In the genomic region with DNA sequence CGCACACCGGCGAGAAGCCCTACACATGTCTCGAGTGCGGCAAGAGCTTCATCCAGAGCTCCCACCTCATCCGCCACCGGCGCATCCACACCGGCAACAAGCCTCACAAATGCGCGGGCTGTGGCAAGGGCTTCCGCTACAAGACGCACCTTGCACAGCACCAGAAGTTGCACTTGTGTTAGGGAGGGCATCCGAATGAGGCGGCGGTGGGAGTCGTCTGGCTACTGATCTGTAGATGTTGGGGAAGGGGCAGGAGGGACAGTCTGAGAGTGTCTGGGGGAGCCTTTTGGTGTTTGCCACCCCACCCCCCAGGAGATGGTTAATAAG, we compare ENCODE assay signal across 8 mouse cellular contexts. TPM values are rescaled to one million over a fixed set of nuclear protein-coding genes. Genes with fewer than 3 reads are reported as not detected.
DNase-seq lines count a peak whose midpoint lies in the region; ATAC-seq and TF ChIP-seq lines count a peak whose summit lies in the region.

No protein-coding gene starts in this region.

- H3K36me3 ChIP-seq in kidney, adult 2 months (ENCODE audit: control insufficient read depth, insufficient read depth, low read length) = peaks cover 2% of the 10 kb centered on the region; the same call in 1 of the 2 replicates
- peaks cover 25% of the 10 kb centered on the region for H3K36me3 ChIP-seq in hindbrain, embryonic 14.5 days (replicated peaks; ENCODE audit: control insufficient read depth, insufficient read depth)
- H3K36me3 ChIP-seq in midbrain, embryonic 10.5 days = peaks cover 6% of the 10 kb centered on the region

- peak overlapping the region; percentile 90 for H3K4me2 ChIP-seq in hindbrain, embryonic 14.5 days (replicated peaks)

- no peaks in the 10 kb centered on the region for H3K27me3 ChIP-seq in kidney, adult 2 months (replicated peaks; ENCODE audit: control insufficient read depth, insufficient read depth, low read length)
- H3K27me3 ChIP-seq in hindbrain, embryonic 14.5 days (ENCODE audit: control insufficient read depth, insufficient read depth, low read length) = peaks cover 27% of the 10 kb centered on the region; the same call in 1 of the 2 replicates
- peaks cover 57% of the 10 kb centered on the region for H3K27me3 ChIP-seq in midbrain, embryonic 10.5 days (ENCODE audit: low read depth, poor library complexity, severe bottlenecking)

- DNase-seq in kidney, adult 2 months = no peak
- DNase-seq in kidney, postnatal 25 days = no peak
- DNase-seq in hindbrain, embryonic 14.5 days (ENCODE audit: low spot score) = peak; percentile 25
- DNase-seq in midbrain, embryonic 10.5 days (ENCODE audit: low spot score) = no peak
- DNase-seq in adrenal gland, postnatal 36 days = no peak
- no peak for DNase-seq in urinary bladder, adult 18-20 months (ENCODE audit: low spot score in 2 of 2)
- no peak for DNase-seq in adrenal gland, postnatal 4 days (ENCODE audit: low spot score in 2 of 2)

- 0 out of 2 replicates have a peak, but pooled peaks cover 4% of the 10 kb centered on the region for H3K4me1 ChIP-seq in kidney, adult 2 months (ENCODE audit: control insufficient read depth, insufficient read depth, low read length)
- H3K4me1 ChIP-seq in bone marrow macrophage, adult 2 months (ENCODE audit: control insufficient read depth, insufficient read depth, low read length) = peaks cover 8% of the 10 kb centered on the region
- peaks cover 21% of the 10 kb centered on the region; the same call in 1 of the 2 replicates for H3K4me1 ChIP-seq in hindbrain, embryonic 14.5 days (replicated peaks; ENCODE audit: control insufficient read depth, insufficient read depth, low read length)
- peaks cover 29% of the 10 kb centered on the region for H3K4me1 ChIP-seq in midbrain, embryonic 10.5 days

- H3K9me3 ChIP-seq in hindbrain, embryonic 14.5 days (ENCODE audit: control insufficient read depth, low read length) = no peaks in the 10 kb centered on the region
- H3K9me3 ChIP-seq in midbrain, embryonic 10.5 days (replicated peaks) = no peaks in the 10 kb centered on the region

- WGBS in kidney, adult 2 months = 42% methylated on average over 17 of the region's 17 CpGs
- WGBS in hindbrain, embryonic 14.5 days = 5% methylated on average over 17 of the region's 17 CpGs
- WGBS in midbrain, embryonic 10.5 days = 4% methylated on average over 17 of the region's 17 CpGs

- no peak for TF ChIP-seq POLR2A in kidney, adult 2 months (IDR thresholded peaks at IDR 0.05; ENCODE audit: low read depth, low read length)
- no peak for TF ChIP-seq POLR2A in bone marrow macrophage, adult 2 months (IDR thresholded peaks at IDR 0.05; ENCODE audit: borderline replicate concordance, low read depth, low read length)

- H3K27ac ChIP-seq in kidney, adult 2 months (ENCODE audit: insufficient read depth, low read depth, low read length) = no peak overlapping the region
- H3K27ac ChIP-seq in bone marrow macrophage, adult 2 months (ENCODE audit: insufficient read depth, low read depth, low read length) = no peak overlapping the region
- no peak overlapping the region for H3K27ac ChIP-seq in hindbrain, embryonic 14.5 days
- peak overlapping the region; percentile 69; the same call in 1 of the 2 replicates for H3K27ac ChIP-seq in midbrain, embryonic 10.5 days (replicated peaks)

- TF ChIP-seq CTCF in kidney, adult 2 months (conservative IDR thresholded peaks at IDR 0.05; ENCODE audit: insufficient read depth, insufficient read length, low read depth, low read length) = no peak
- no peak for TF ChIP-seq CTCF in bone marrow macrophage, adult 2 months (IDR thresholded peaks at IDR 0.05; ENCODE audit: low read depth, low read length)

- H3K4me3 ChIP-seq in kidney, adult 2 months (ENCODE audit: insufficient read depth, low read depth, low read length) = peak overlapping the region; percentile 62
- peak overlapping the region; percentile 69 for H3K4me3 ChIP-seq in bone marrow macrophage, adult 2 months (ENCODE audit: insufficient read depth, low read length)
- H3K4me3 ChIP-seq in hindbrain, embryonic 14.5 days (replicated peaks; ENCODE audit: low read length) = peak overlapping the region; percentile 43
- H3K4me3 ChIP-seq in midbrain, embryonic 10.5 days = peak overlapping the region; percentile 71

- peak; percentile 19 for ATAC-seq in hindbrain, embryonic 14.5 days (ENCODE audit: low FRiP score)

- peak overlapping the region; percentile 58 for H3K9ac ChIP-seq in hindbrain, embryonic 14.5 days

RNA-seq across cellular contexts. Expression of gene Gm4450, which starts 28.5 kb away (rescaled TPM):
- polyA plus RNA-seq in kidney, adult 2 months (2012; rRNA removed) = 306 and 370 TPM in 2 replicates
- polyA plus RNA-seq in bone marrow macrophage, adult 2 months (2012; ENCODE audit: insufficient read depth, insufficient read length, missing spikeins) = not detected in 2 replicates
- 0.12 TPM in 2 replicates for polyA plus RNA-seq in hindbrain, embryonic 14.5 days (2014; fragmentation: Nextera tagmentation; extraction: Ambion mirVana)
- polyA plus RNA-seq in midbrain, embryonic 10.5 days (2016; fragmentation: Nextera tagmentation; extraction: Ambion mirVana) = not detected in 2 replicates
- not detected for total RNA-seq in adrenal gland, postnatal 36 days (2021)
- total RNA-seq in adrenal gland, postnatal 4 days (2021) = 10 to 100 TPM in 1 of 2 experiments, not detected in 1; 12.2 TPM

RNA-seq across cellular contexts. Expression of gene Zfp697, which starts 46.2 kb away (rescaled TPM):
- 14.7 and 16.2 TPM in 2 replicates for polyA plus RNA-seq in kidney, adult 2 months (2012; rRNA removed)
- 0.25 TPM in 1 of 2 replicates, not detected in the other for polyA plus RNA-seq in bone marrow macrophage, adult 2 months (2012; ENCODE audit: insufficient read depth, insufficient read length, missing spikeins)
- polyA plus RNA-seq in hindbrain, embryonic 14.5 days (2014; fragmentation: Nextera tagmentation; extraction: Ambion mirVana) = 20.6 and 21.5 TPM in 2 replicates
- polyA plus RNA-seq in midbrain, embryonic 10.5 days (2016; fragmentation: Nextera tagmentation; extraction: Ambion mirVana) = 6.8 and 8.3 TPM in 2 replicates
- 1 to 10 TPM; 5.1 to 5.8 TPM for total RNA-seq in adrenal gland, postnatal 36 days (2021)
- 1 to 10 TPM; 5.6 to 9.4 TPM for total RNA-seq in adrenal gland, postnatal 4 days (2021)

Comparison
In these comparisons a context has a peak if more than half of its experiments do, and no peak if none do; other contexts are left out.
1. RNA of gene Gm4450, which starts 28.5 kb away (polyA plus RNA-seq): 306 to 370 TPM in kidney, adult 2 months; 0.12 TPM in hindbrain, embryonic 14.5 days, not detected in bone marrow macrophage, adult 2 months and not detected in midbrain, embryonic 10.5 days; every median in the first group is over 100 times any median in the second.
2. Peak in every context shown above with its lines, with median percentiles within 50 percentile points of each other: H3K4me3 ChIP-seq.